Mouse (Mus musculus) ES-Bruce4 (cell line): ENCODE measurements around the gene Trhr2. TPM values are rescaled to one million over a fixed set of nuclear protein-coding genes. Genes with fewer than 3 reads are reported as not detected.

Experiments used
- H3K27ac ChIP-seq: 2 replicates; pipeline ENCODE4 v1.5.1; 2012; ENCODE audit warnings: low read length, inconsistent platforms; ENCODE audit not compliant: insufficient read depth
- H3K27me3 ChIP-seq: 2 replicates; pipeline ENCODE4 v1.6.1; 2012; ENCODE audit warnings: mild to moderate bottlenecking, low read length, inconsistent platforms; ENCODE audit not compliant: control insufficient read depth, poor library complexity, insufficient read depth, severe bottlenecking
- H3K36me3 ChIP-seq: 2 replicates; pipeline ENCODE4 v1.6.1; 2012; ENCODE audit warnings: inconsistent platforms, mild to moderate bottlenecking, low read length, moderate library complexity; ENCODE audit not compliant: control insufficient read depth, poor library complexity, insufficient read depth, severe bottlenecking
- H3K4me1 ChIP-seq: one replicate; pipeline ENCODE4 v1.8.1; 2011; ENCODE audit warnings: low read length; ENCODE audit not compliant: control insufficient read depth, insufficient read depth
- H3K4me3 ChIP-seq: 2 replicates; pipeline ENCODE4 v1.5.1; 2011; ENCODE audit warnings: low read depth, mild to moderate bottlenecking, low read length
- H3K9ac ChIP-seq: 2 replicates; pipeline ENCODE4 v1.6.1; 2012; ENCODE audit warnings: low read depth, mild to moderate bottlenecking, inconsistent platforms; ENCODE audit not compliant: poor library complexity, severe bottlenecking
- H3K9me3 ChIP-seq: replicated peaks from 2 replicates; pipeline ENCODE4 v1.6.1; 2012; ENCODE audit warnings: mild to moderate bottlenecking, low read length, inconsistent platforms; ENCODE audit not compliant: control insufficient read depth, poor library complexity, insufficient read depth, severe bottlenecking
- CTCF ChIP-seq: IDR thresholded peaks from one replicate; pipeline ENCODE4 v1.8.1; 2011; ENCODE audit warnings: low read depth, low read length
- EP300 ChIP-seq: IDR thresholded peaks from 2 replicates; pipeline ENCODE4 v1.6.1; 2011; ENCODE audit warnings: low read depth, low read length; ENCODE audit not compliant: insufficient read depth
- POLR2A ChIP-seq: IDR thresholded peaks from one replicate; pipeline ENCODE4 v1.8.1; 2011; ENCODE audit warnings: low read length; ENCODE audit not compliant: insufficient read depth
- polyA plus RNA-seq: library from polyadenylated mRNA; stranded (reverse); fragments of >200 nt; gene quantifications from 2 replicates; pipeline ENCODE4 v1.2.4, GENCODE M21; 2011; ENCODE audit warnings: low read depth; ENCODE audit not compliant: missing spikeins, insufficient read depth, insufficient read length

Trhr2 gene
- polyA plus RNA-seq, 1 experiment = not detected

DNA sequence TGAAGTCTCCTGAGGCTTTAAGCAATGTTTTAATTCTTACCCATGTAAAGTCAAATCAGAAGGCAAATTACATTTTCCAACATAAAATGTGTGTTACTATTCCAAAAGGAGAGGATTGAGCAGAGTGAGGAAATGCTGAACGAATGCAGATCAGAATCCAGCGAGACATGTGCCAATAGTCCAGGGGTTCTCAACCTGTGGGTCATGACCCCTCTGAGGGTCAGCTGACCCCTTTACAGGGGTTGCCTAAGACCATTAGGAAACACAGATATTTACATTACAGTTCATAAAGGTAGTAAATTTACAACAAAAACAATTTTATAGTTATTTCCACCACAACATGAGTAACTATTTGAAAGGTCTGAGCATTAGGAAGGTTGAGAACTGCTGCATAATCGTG lies 30.2 kb upstream of the Trhr2 start:
- no peak overlapping the region for H3K9ac ChIP-seq
- H3K36me3 ChIP-seq = peaks cover 61% of the 10 kb centered on the region
- H3K4me3 ChIP-seq = no peak overlapping the region
- no peaks in the 10 kb centered on the region for H3K4me1 ChIP-seq
- no peaks in the 10 kb centered on the region for H3K27me3 ChIP-seq
- H3K9me3 ChIP-seq = no peaks in the 10 kb centered on the region
- no peak overlapping the region for H3K27ac ChIP-seq
- no peak for TF ChIP-seq EP300
- no peak for TF ChIP-seq POLR2A
- no peak for TF ChIP-seq CTCF

DNA sequence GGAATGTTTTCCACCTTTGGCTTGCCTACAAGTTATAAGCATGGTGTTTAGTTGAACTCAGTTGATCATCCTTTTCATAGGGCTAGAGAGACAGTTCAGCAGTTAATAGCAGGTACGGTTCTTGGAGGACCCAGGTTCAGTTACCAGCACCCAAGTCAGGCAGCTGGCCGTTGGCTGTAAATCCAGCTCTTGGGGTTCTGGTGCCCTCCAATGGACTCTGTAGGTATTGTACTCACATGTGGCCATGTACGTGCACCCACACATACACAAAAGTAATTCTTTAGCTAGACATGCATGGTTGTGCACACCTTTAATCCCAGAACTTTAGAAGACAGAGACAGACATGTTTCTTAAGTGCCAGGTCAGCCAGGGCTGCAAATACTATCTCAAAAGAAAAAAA lies 28.8 kb upstream of the Trhr2 start:
- Histone ChIP-seq H3K9ac (no peak overlapping the region), H3K27me3 (no peaks in the 10 kb centered on the region), H3K36me3 (peaks cover 70% of the 10 kb centered on the region), H3K4me1 (no peaks in the 10 kb centered on the region), H3K4me3 (no peak overlapping the region), H3K27ac (no peak overlapping the region), H3K9me3 (no peaks in the 10 kb centered on the region)
- TF ChIP-seq POLR2A (no peak), CTCF (peak; percentile 37), EP300 (no peak)

DNA sequence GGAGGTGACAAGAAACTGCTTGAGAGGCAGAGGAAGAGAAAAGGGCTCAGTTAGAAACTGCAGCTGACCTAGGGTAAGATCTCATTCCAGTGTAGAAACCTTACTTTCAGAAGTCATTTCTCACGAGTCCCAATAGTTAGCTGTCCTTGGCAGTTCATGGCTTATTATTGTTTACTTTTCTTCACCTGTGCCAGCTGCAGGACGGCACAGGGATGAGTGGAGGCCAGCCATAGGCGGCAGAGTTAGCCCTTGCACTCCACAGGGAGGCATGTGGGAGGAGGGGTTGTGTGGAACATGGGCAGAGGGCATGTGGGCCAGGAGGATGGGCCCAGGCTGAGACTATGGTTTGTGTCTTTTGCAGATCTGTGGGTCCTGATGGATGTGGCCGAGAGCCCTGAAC lies 22.5 kb upstream of the Trhr2 start:
- no peaks in the 10 kb centered on the region for H3K9me3 ChIP-seq
- H3K36me3 ChIP-seq = peaks cover 71% of the 10 kb centered on the region
- H3K4me3 ChIP-seq = no peak overlapping the region
- TF ChIP-seq POLR2A (no peak), EP300 (no peak), CTCF (no peak)
- no peaks in the 10 kb centered on the region for H3K4me1 ChIP-seq
- no peak overlapping the region for H3K9ac ChIP-seq
- no peak overlapping the region for H3K27ac ChIP-seq
- no peaks in the 10 kb centered on the region for H3K27me3 ChIP-seq

DNA sequence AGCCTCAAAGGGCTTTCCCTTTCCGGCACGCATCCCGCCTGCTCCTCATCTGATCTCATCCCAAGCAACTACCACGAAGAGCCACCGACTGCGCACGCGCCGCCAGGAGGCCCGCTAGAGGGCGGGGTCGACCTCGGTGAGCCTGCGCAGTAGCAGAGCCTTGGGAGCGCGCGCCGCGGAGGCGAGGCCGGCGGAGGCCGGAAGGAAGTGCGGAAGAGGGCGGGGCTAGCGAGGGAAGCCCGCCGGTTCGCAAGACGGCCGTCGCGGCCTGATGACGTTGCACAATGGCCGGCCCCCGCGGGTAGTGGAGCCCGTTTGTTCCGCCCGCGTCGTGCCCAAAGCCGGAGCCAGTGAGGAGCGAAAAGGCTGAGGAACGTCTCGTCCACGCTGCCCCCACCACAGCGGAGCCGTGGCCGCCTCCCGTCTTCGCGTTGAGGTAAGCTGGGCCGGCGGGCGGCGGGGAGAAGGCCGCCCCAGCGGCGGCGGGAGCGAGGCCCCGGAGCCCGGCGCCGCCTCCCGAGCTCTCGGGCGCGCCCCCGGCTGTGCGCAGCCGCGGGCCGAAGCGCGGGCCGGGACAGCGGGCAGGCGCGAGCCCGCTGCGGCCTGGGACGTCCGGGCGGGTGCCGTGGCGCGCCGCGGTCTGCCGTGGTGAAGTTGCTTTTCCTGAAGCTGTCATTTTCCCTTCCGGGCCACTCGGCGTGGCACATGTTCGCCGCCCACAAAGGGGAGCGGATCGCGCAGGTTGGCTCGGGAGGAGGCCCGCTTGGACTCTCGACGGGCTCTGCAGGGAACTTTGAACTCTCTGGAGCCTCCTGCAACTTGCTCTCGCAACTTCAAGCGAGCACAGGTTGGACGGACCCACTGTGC lies 16.1 kb upstream of the Trhr2 start, which contains the start of gene Zc3h18:
Gene Zc3h18 (plus strand): TSS at position 245 of the 867 bp plus-strand sequence.
- Histone ChIP-seq H3K9me3 (no peaks in the 10 kb centered on the region), H3K27ac (no peak within 1 kb of the TSS), H3K36me3 (peaks cover 31% of the 10 kb centered on the region), H3K4me3 (peak within 1 kb of the TSS; percentile 84), H3K4me1 (no peaks in the 10 kb centered on the region), H3K27me3 (no peaks in the 10 kb centered on the region), H3K9ac (peak within 1 kb of the TSS; percentile 76)
- TF ChIP-seq POLR2A (peak; percentile 96), CTCF (no peak)

DNA sequence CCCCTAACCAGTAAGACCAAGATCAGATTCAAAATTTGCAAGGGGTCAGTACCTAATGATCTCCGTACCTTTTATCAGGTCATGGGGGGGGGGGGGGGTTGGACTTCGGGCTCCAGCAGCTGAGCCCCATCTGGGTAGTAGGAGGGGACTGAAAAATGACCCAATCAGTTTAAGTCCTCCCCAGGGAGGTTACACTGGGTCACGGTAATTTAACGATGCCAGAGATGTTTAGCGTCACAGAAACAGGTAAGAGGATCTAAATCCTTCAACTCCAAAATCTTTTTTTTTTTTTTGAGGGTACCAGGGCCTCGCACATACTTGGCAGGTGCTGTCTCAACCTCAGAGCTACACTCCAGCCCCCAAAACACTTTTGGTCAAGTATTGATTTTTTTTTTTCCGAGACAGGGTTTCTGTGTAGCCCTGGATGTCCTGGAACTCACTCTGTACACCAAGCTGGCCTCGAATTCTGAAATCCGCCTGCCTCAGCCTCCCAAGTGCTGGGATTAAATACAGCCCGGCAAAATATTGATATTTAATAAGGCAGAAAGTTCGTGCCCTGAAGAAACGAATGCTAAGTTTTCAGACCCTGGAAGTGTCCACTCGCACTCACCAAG lies 15.3 kb upstream of the Trhr2 start:
- TF ChIP-seq POLR2A = no peak
- TF ChIP-seq EP300 = no peak
- TF ChIP-seq CTCF = no peak
- H3K4me3 ChIP-seq = peak overlapping the region; percentile 46
- H3K9me3 ChIP-seq = no peaks in the 10 kb centered on the region
- peaks cover 25% of the 10 kb centered on the region for H3K36me3 ChIP-seq
- H3K4me1 ChIP-seq = no peaks in the 10 kb centered on the region
- H3K27ac ChIP-seq = no peak overlapping the region
- H3K9ac ChIP-seq = peak overlapping the region; percentile 76
- no peaks in the 10 kb centered on the region for H3K27me3 ChIP-seq

DNA sequence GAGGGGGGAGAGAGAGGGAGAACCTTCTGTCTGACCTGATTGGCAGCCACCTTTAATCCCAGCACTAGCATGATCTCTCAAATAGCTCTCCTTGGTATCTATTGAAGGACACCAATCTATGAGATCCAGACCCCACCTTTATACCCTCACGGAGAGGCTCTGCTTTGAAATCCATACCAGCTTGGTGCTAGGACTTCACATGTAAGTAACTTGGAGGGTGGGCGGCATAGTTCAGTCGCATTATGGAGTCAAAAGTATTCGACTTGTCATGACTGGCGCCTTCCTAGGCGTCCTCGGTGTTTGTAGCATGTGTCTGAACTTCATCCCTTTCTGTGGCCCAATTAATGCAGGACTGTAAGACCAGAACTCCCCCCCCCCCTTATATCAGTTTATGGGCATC lies 14.8 kb upstream of the Trhr2 start:
- Histone ChIP-seq H3K4me3 (peak overlapping the region; percentile 0; the same call in 1 of the 2 replicates), H3K9ac (peak overlapping the region; percentile 76), H3K27ac (no peak overlapping the region), H3K36me3 (peaks cover 21% of the 10 kb centered on the region), H3K9me3 (no peaks in the 10 kb centered on the region), H3K27me3 (no peaks in the 10 kb centered on the region), H3K4me1 (no peaks in the 10 kb centered on the region)
- TF ChIP-seq CTCF (no peak), POLR2A (no peak), EP300 (no peak)
